Mouse (Mus musculus) left cerebral cortex, postnatal 14 days (tissue): ENCODE data around the gene Zdhhc7. TPM values are rescaled to one million over a fixed set of nuclear protein-coding genes. Genes with fewer than 3 reads are reported as not detected.

Experiments used
- DNase-seq, 2 experiments: peaks; one replicate each; pipeline ENCODE4 v3.0.0; 2021 to 2022; ENCODE audit warnings: low spot score in 2 of 2, mixed read lengths in 1 of 2
- intact Hi-C: fragments of 180-260 bp; cut with DNase I; formaldehyde crosslinking; loops from one replicate; pipeline ENCODE4 v1.15.1; 2025
- total RNA-seq, 2 experiments: library from RNA; stranded (reverse); gene quantifications; 2 replicates each; pipeline ENCODE4 v1.2.3; 2021

Gene Zdhhc7
- total RNA-seq, 2 experiments from 2014 or later: 36.0 to 44.1 TPM

GRCm38 (mm10) chr8:120118847-120119246 lies 17.6 kb upstream of the Zdhhc7 start:
- intact Hi-C loops: no loop called here
- peak in 1 of 2 experiments; percentile 60 for DNase-seq

GRCm38 (mm10) chr8:120118162-120118561 lies 16.9 kb upstream of the Zdhhc7 start:
- intact Hi-C loops: no loop called here
- no peak for DNase-seq

- no peak for DNase-seq
- intact Hi-C loops: no loop called here
These were observed 15.3 kb upstream of the Zdhhc7 start for GRCm38 (mm10) chr8:120116600-120116999.

- intact Hi-C loops: no loop called here
- no peak for DNase-seq
These were observed 13.1 kb upstream of the Zdhhc7 start for GRCm38 (mm10) chr8:120114315-120114841.

GRCm38 (mm10) chr8:120113758-120114255 lies 12.5 kb upstream of the Zdhhc7 start, which contains the start of gene 6430548M08Rik:
Gene 6430548M08Rik, plus strand, starts transcription at chr8:120114152.
- intact Hi-C loops: no loop called here
- peak; percentile 100 for DNase-seq

GRCm38 (mm10) chr8:120113306-120113705 lies 12.0 kb upstream of the Zdhhc7 start:
- no peak for DNase-seq
- intact Hi-C loops: no loop called here

- intact Hi-C loops: no loop called here
- no peak for DNase-seq
These were observed 11.3 kb upstream of the Zdhhc7 start for GRCm38 (mm10) chr8:120112535-120112934.

GRCm38 (mm10) chr8:120111382-120111781 lies 10.1 kb upstream of the Zdhhc7 start:
- no peak for DNase-seq
- intact Hi-C loops: no loop called here

- intact Hi-C loops: no loop called here
- no peak for DNase-seq
These were observed 9.7 kb upstream of the Zdhhc7 start for GRCm38 (mm10) chr8:120110966-120111365.

- intact Hi-C loops: no loop called here
- no peak for DNase-seq
These were observed 7.9 kb upstream of the Zdhhc7 start for GRCm38 (mm10) chr8:120109149-120109548.

- no peak for DNase-seq
- intact Hi-C loops: no loop called here
These were observed 3.5 kb upstream of the Zdhhc7 start for GRCm38 (mm10) chr8:120104721-120105272.

GRCm38 (mm10) chr8:120103916-120104315 lies 2.6 kb upstream of the Zdhhc7 start:
- DNase-seq: no peak
- intact Hi-C loops: no loop called here

GRCm38 (mm10) chr8:120100388-120101067 lies 754 bp downstream of the Zdhhc7 start:
- intact Hi-C loops: no loop called here
- DNase-seq: no peak

GRCm38 (mm10) chr8:120096486-120096885 lies 4.8 kb downstream of the Zdhhc7 start:
- intact Hi-C loops: no loop called here
- no peak for DNase-seq

GRCm38 (mm10) chr8:120094801-120095200 lies 6.5 kb downstream of the Zdhhc7 start:
- DNase-seq: no peak
- intact Hi-C loops: no loop called here

GRCm38 (mm10) chr8:120093103-120093502 lies 8.2 kb downstream of the Zdhhc7 start:
- intact Hi-C loops: no loop called here
- no peak for DNase-seq

- no peak for DNase-seq
- intact Hi-C loops: no loop called here
These were observed 10.2 kb downstream of the Zdhhc7 start for GRCm38 (mm10) chr8:120091032-120091431.

GRCm38 (mm10) chr8:120089511-120089910 lies 11.8 kb downstream of the Zdhhc7 start:
- intact Hi-C loops: no loop called here
- no peak for DNase-seq

GRCm38 (mm10) chr8:120084783-120085182 lies 16.5 kb downstream of the Zdhhc7 start:
- intact Hi-C loops: no loop called here
- no peak for DNase-seq

- intact Hi-C loops: no loop called here
- no peak for DNase-seq
These were observed 18.0 kb downstream of the Zdhhc7 start for GRCm38 (mm10) chr8:120083261-120083660.

GRCm38 (mm10) chr8:120079361-120079760 lies 21.9 kb downstream of the Zdhhc7 start:
- intact Hi-C loops: no loop called here
- no peak for DNase-seq
